Mouse (Mus musculus) natural killer cell, adult 2 months (primary cell): Measurements from ENCODE around the gene Gm19668.
"Not testable (repeated sequence)": the region's sequence is repeated elsewhere in the genome, so short reads cannot be mapped to it uniquely, and the experiment has no call there.

Experiments
- DNase-seq, 2 experiments: peaks; one replicate each; pipeline ENCODE4 v3.0.0; 2022; ENCODE audit warnings: low spot score in 2 of 2

Gm19668 gene

GRCm38 (mm10) chr10:77771225-77771624, 27.7 kb downstream of the Gm19668 start, which contains the start of gene Gm3238:
Gm3238 (minus strand) TSS chr10:77771325.
- DNase-seq = not testable (repeated sequence)

- no peak for DNase-seq
These were observed 29.2 kb downstream of the Gm19668 start for GRCm38 (mm10) chr10:77769727-77770126.

- DNase-seq = not testable (repeated sequence)
These were observed 39.4 kb downstream of the Gm19668 start, which contains the start of gene Gm3233 for GRCm38 (mm10) chr10:77759582-77759981. Gm3233 (minus strand) TSS chr10:77759682.

- DNase-seq = no peak
These were observed 45.5 kb downstream of the Gm19668 start for GRCm38 (mm10) chr10:77753448-77753847.

- DNase-seq = not testable (repeated sequence)
These were observed 46.6 kb downstream of the Gm19668 start for GRCm38 (mm10) chr10:77752312-77752711.

GRCm38 (mm10) chr10:77751254-77751653, 47.7 kb downstream of the Gm19668 start, which contains the start of gene Gm9736:
Gm9736 (minus strand) TSS chr10:77751354.
- DNase-seq = not testable (repeated sequence)

GRCm38 (mm10) chr10:77750686-77751085, 48.2 kb downstream of the Gm19668 start:
- not testable (repeated sequence) for DNase-seq
